Mouse (Mus musculus) liver, postnatal 0 days (tissue): ENCODE data around the gene Smg9. TPM values are rescaled to one million over a fixed set of nuclear protein-coding genes. Genes with fewer than 3 reads are reported as not detected.
"Not testable (repeated sequence)": the region's sequence is repeated elsewhere in the genome, so short reads cannot be mapped to it uniquely, and the experiment has no call there.

Experiments
- ATAC-seq: fragments of 200-750 bp; cut with Nextera tagmentation; 2 replicates; pipeline ENCODE4 v1.8.0; 2017; ENCODE audit warnings: mild to moderate bottlenecking, moderate library complexity
- DNase-seq: peaks from one replicate; pipeline ENCODE4 v3.0.0-alpha.2; 2016
- H3K27ac ChIP-seq: fragments of 300-500 bp; sonication (generic); 2 replicates; pipeline ENCODE4 v1.5.1; 2014; ENCODE audit warnings: antibody characterized with exemption, moderate library complexity, mild to moderate bottlenecking, low read depth
- H3K27me3 ChIP-seq: fragments of 300-500 bp; sonication (generic); 2 replicates; pipeline ENCODE4 v1.6.1; 2014; ENCODE audit warnings: low read length, control low read depth, mixed read lengths; ENCODE audit not compliant: insufficient read depth
- H3K36me3 ChIP-seq: fragments of 300-500 bp; sonication (generic); replicated peaks from 2 replicates; pipeline ENCODE4 v1.6.1; 2014; ENCODE audit warnings: mild to moderate bottlenecking, control low read depth, low read length, moderate library complexity, mixed read lengths; ENCODE audit not compliant: insufficient read depth
- H3K4me1 ChIP-seq: fragments of 300-500 bp; sonication (generic); 2 replicates; pipeline ENCODE4 v1.6.1; 2014; ENCODE audit warnings: antibody characterized with exemption, mild to moderate bottlenecking, control low read depth; ENCODE audit not compliant: insufficient read depth
- H3K4me2 ChIP-seq: fragments of 300-500 bp; sonication (generic); 2 replicates; pipeline ENCODE4 v1.6.1; 2014; ENCODE audit warnings: low read depth, mild to moderate bottlenecking, low read length, moderate library complexity, mixed read lengths
- H3K4me3 ChIP-seq: fragments of 300-500 bp; sonication (generic); 2 replicates; pipeline ENCODE4 v1.5.1; 2014; ENCODE audit warnings: low read depth, low read length
- H3K9ac ChIP-seq: fragments of 300-500 bp; sonication (generic); replicated peaks from 2 replicates; pipeline ENCODE4 v1.6.1; 2014; ENCODE audit warnings: mild to moderate bottlenecking, moderate library complexity
- H3K9me3 ChIP-seq: fragments of 300-500 bp; sonication (generic); 2 replicates; pipeline ENCODE4 v1.6.1; 2016; ENCODE audit warnings: mild to moderate bottlenecking, control low read depth, low read length, mixed read lengths
- CTCF ChIP-seq: sonication (generic); IDR thresholded peaks from 2 replicates; pipeline ENCODE4 v1.5.1; 2016; ENCODE audit warnings: antibody characterized with exemption, low read depth
- EP300 ChIP-seq: IDR thresholded peaks from 2 replicates; pipeline ENCODE4 v1.6.1; 2016; ENCODE audit warnings: antibody characterized with exemption, low read depth, mild to moderate bottlenecking
- WGBS: fragments of 180-500 bp; shearing (Covaris S2); extraction: QIAGEN DNeasy Blood & Tissue Kit; methylation state at CpG from one replicate; pipeline ENCODE4 v1.1.7; 2014; ENCODE audit not compliant: insufficient replicate concordance; 5-methylcytosine and 5-hydroxymethylcytosine counted together
- polyA plus RNA-seq: library from polyadenylated mRNA; unstranded; fragments of >200 nt; fragmentation: Nextera tagmentation; extraction: Ambion mirVana; gene quantifications from 2 replicates; pipeline ENCODE4 v1.2.1, GENCODE M21; 2015

The Smg9 gene
- polyA plus RNA-seq, 1 experiment from 2014 or later = 8.7 TPM

GRCm38 (mm10) chr7:24400082-24400452 is 648 bp downstream of the Smg9 start:
- peak overlapping the region; percentile 51 for H3K4me3 ChIP-seq
- no peak for ATAC-seq
- H3K9ac ChIP-seq = peak overlapping the region; percentile 66
- H3K27me3 ChIP-seq = no peaks in the 10 kb centered on the region
- WGBS = 9% methylated on average over 3 of the region's 3 CpGs
- H3K36me3 ChIP-seq = peaks cover 19% of the 10 kb centered on the region
- no peak for TF ChIP-seq EP300
- no peak for TF ChIP-seq CTCF
- peak overlapping the region; percentile 95 for H3K27ac ChIP-seq
- peak overlapping the region; percentile 79 for H3K4me2 ChIP-seq
- H3K9me3 ChIP-seq = no peaks in the 10 kb centered on the region; the same call in 1 of the 2 replicates
- DNase-seq = no peak
- H3K4me1 ChIP-seq = peaks cover 25% of the 10 kb centered on the region

DNA sequence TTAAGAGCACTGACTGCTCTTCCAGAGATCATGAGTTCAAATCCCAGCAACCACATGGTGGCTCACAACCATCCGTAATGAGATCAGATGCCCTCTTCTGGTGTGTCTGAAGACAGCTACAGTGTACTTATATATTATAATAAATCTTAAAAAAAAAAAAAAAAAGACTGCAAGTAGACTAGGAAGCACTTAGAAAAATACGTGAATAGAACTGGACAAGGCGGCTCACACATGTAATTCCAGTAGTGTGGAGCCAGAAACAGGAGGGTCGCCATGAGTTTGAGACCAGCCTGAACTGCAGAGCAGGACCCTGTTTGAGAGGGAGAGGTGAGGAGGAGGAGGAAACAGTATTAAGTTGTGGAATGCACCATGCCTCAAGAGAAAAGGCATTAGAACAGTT is 1.1 kb downstream of the Smg9 start:
- H3K9me3 ChIP-seq, ATAC-seq, H3K27me3 ChIP-seq, DNase-seq: not testable (repeated sequence)
- Histone ChIP-seq H3K36me3 (peaks cover 23% of the 10 kb centered on the region), H3K9ac (peak overlapping the region; percentile 66), H3K4me3 (peak overlapping the region; percentile 51), H3K27ac (peak overlapping the region; percentile 95; the same call in 1 of the 2 replicates), H3K4me1 (peaks cover 21% of the 10 kb centered on the region), H3K4me2 (peak overlapping the region; percentile 79)
- WGBS = 74% methylated on average over 4 of the region's 4 CpGs

DNA sequence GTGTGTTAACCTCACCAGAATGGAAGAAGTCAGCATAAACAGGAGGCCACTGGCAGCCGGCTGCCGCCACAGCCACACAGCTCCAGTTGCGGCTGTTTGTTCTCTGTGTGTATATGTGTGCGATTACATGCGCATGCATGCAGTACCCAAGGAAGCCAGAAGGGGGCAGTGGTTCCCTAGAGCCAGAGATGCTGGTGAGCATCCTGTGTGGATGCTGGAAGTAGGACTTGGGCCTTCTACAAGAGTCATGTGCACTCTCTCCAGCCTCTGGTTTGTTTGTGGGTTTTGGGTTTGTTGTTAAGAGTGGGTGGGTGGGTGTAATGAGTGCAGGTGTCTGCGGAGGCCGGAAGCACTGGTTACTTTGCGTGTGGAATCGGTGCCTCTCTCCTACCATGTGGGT is 3.4 kb downstream of the Smg9 start:
- H3K4me3 ChIP-seq = no peak overlapping the region
- DNase-seq (peak; percentile 51), ATAC-seq (no peak)
- H3K9ac ChIP-seq = no peak overlapping the region
- no peak for TF ChIP-seq EP300
- TF ChIP-seq CTCF = peak; percentile 67
- WGBS = 95% methylated on average over 9 of the region's 9 CpGs
- no peak overlapping the region for H3K27ac ChIP-seq
- H3K4me2 ChIP-seq = no peak overlapping the region
- H3K9me3 ChIP-seq = no peaks in the 10 kb centered on the region; the same call in 1 of the 2 replicates
- peaks cover 35% of the 10 kb centered on the region for H3K36me3 ChIP-seq
- H3K4me1 ChIP-seq = peaks cover 9% of the 10 kb centered on the region
- H3K27me3 ChIP-seq = no peaks in the 10 kb centered on the region

GRCm38 (mm10) chr7:24405649-24406048 is 6.2 kb downstream of the Smg9 start:
- no peak overlapping the region for H3K27ac ChIP-seq
- H3K4me2 ChIP-seq = no peak overlapping the region
- WGBS = 92% methylated on average over 13 of the region's 13 CpGs
- H3K36me3 ChIP-seq = peaks cover 42% of the 10 kb centered on the region
- no peak overlapping the region for H3K4me3 ChIP-seq
- H3K9ac ChIP-seq = no peak overlapping the region
- no peak for TF ChIP-seq EP300
- TF ChIP-seq CTCF = no peak
- H3K9me3 ChIP-seq = no peaks in the 10 kb centered on the region; the same call in 1 of the 2 replicates
- H3K27me3 ChIP-seq = no peaks in the 10 kb centered on the region
- DNase-seq (no peak), ATAC-seq (no peak)
- H3K4me1 ChIP-seq = peaks cover 9% of the 10 kb centered on the region

DNA sequence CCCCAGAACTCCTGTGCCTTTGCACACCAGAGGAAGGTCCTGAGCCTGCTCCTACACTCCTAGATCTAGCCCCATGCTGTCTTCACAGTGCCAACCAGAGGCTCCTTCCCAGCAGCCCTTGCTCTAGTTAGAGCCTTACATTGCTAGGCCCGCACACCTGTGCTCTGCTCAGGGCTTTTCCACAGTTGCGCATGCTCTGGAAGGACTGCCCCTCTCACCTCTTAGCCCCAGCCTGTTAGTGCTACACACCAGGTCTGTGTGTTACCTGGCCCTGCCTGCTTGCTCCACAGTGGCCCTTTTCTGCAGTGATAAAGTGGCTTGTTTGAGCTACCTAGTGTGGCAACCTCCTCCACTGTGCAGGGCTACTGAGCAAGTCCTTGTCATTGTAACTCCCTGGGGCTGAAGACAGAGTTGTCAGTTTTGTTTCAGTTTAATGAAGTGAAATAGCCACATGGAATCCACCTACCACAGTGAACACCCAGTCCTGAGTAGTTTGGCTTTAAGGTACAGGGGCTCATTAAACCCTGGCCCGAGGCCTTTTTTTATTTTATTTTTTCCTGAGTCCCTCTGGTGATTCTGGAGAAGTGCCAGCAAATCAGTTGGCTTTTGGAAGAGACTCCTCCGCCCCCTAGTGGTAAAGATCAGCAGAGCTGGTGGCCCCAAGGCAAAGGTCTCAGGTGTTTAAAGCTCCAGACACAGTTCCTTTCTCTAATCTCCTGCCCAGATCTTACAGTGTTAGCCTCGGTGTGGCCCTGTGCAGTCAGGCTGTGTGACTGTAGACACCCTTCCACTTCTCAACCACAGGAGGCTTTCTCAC is 7.3 kb downstream of the Smg9 start:
- ATAC-seq = peak; percentile 50
- no peaks in the 10 kb centered on the region for H3K27me3 ChIP-seq
- H3K4me1 ChIP-seq = peaks cover 5% of the 10 kb centered on the region; the same call in 1 of the 2 replicates
- H3K4me2 ChIP-seq = no peak overlapping the region
- H3K9ac ChIP-seq = no peak overlapping the region
- H3K4me3 ChIP-seq = no peak overlapping the region
- TF ChIP-seq EP300 (no peak), CTCF (peak; percentile 88)
- no peaks in the 10 kb centered on the region; the same call in 1 of the 2 replicates for H3K9me3 ChIP-seq
- peak; percentile 81 for DNase-seq
- peaks cover 42% of the 10 kb centered on the region for H3K36me3 ChIP-seq
- 37% methylated on average over 5 of the region's 5 CpGs for WGBS
- no peak overlapping the region for H3K27ac ChIP-seq

DNA sequence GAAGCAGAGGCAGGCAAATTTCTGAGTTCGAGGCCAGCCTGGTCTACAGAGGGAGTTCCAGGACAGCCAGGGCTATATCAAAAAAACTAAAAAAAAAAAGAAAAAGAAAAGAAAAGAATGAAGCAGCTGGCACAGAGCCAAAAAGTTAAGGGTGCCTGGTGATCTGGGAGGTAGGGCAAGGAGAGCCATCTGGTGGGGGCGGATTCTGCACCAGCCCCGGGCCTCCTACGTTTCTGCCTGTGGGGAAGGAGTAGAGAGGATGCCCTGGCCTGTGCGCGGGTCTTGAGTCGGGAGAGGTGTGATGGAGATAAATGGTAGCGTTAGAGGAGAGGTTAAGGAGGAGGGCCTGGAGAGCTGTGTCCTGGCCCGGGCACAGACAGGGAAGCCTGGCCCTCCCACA is 8.8 kb downstream of the Smg9 start:
- H3K4me2 ChIP-seq = no peak overlapping the region
- ATAC-seq = no peak
- no peak overlapping the region for H3K4me3 ChIP-seq

More for the DNA sequence above, 8.8 kb downstream of the Smg9 start:
- Histone ChIP-seq H3K27me3 (no peaks in the 10 kb centered on the region), H3K9me3 (no peaks in the 10 kb centered on the region), H3K4me1 (peaks cover 5% of the 10 kb centered on the region; the same call in 1 of the 2 replicates), H3K27ac (no peak overlapping the region), H3K9ac (no peak overlapping the region), H3K36me3 (peaks cover 37% of the 10 kb centered on the region)
- no peak for DNase-seq
- TF ChIP-seq EP300 = no peak
- TF ChIP-seq CTCF = no peak
- 92% methylated on average over 9 of the region's 9 CpGs for WGBS
